Mouse (Mus musculus): ENCODE data around the gene Sppl2c. TPM values are rescaled to one million over a fixed set of nuclear protein-coding genes. Genes with fewer than 3 reads are reported as not detected.
A peak's percentile ranks its signal among the peaks of the same experiment; 100 is the strongest.

Sppl2c gene
- polyA plus RNA-seq, 2 experiments: not detected

DNA sequence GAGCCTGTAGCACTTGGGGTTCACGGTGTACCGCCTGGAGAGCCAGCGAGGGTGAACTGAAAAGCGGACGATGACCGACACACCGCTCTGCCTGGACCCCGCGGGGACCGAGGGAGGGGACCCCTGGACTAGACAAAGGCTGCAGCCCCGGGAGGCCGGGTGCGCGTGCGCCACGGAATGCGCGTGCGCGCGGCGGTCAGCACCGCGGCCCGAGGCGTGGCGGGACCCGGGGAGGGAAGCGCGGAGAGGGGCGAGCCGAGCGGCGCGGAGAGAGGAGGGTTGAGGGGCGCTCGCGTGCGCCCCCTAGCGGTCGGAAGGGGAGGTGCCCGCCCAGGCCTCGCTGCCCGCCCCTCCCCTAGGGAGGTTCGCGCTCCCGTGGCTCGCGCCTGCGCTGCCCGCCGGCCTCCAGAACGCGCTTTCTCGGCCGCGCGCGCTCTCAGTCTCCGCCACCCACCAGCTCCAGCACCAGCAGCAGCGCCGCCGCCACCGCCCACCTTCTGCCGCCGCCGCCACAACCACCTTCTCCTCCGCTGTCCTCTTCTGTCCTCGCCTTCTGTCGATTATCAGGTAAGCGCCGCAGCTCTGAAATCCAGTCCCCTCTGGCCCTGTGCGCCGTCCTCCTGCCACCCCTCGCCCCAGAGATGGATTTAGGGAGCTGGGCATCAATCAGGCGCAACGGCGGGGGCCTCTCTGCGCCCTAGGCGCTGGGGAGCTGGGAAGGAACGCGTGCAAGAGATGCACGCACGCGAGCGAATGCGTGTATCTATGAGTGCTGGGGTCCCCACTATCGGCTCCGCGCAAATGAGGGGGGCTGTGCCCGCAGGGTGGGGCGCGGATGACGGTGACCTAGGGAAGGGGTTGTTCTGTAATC lies 45.1 kb downstream of the Sppl2c start, which contains the start of gene Mapt:
Gene Mapt, plus strand, starts transcription at position 350 of the 871 bp plus-strand sequence.
- under 1% methylated on average over 65 of the region's 94 CpGs for WGBS (ENCODE audit: insufficient replicate concordance)
- Histone ChIP-seq H3K9me3 (ENCODE audit: control insufficient read depth, low read length) (no peaks in the 10 kb centered on the region), H3K36me3 (replicated peaks; ENCODE audit: control insufficient read depth, insufficient read depth, low read depth) (no peaks in the 10 kb centered on the region), H3K9ac (replicated peaks) (peak within 1 kb of the TSS; percentile 29; the same call in 1 of the 2 replicates), H3K27me3 (ENCODE audit: control insufficient read depth, insufficient read depth, low read length) (peaks cover 57% of the 10 kb centered on the region), H3K4me3 (ENCODE audit: insufficient read depth in 1 of 2, low read depth in 2 of 2, low read length in 2 of 2) (peak within 1 kb of the TSS; percentile 54 to 60), H3K27ac (no peak within 1 kb of the TSS), H3K4me1 (replicated peaks; ENCODE audit: control insufficient read depth in 2 of 2, insufficient read depth in 2 of 2, low read length in 1 of 2) (peaks cover 0 to 3% of the 10 kb centered on the region in 2 experiments; a peak in 1 of 4 replicates), H3K4me2 (ENCODE audit: low read depth) (peak within 1 kb of the TSS; percentile 71)
- ATAC-seq (ENCODE audit: insufficient read depth): peak; percentile 86
- TF ChIP-seq EP300 (IDR thresholded peaks at IDR 0.05; ENCODE audit: low read depth) (no peak), CTCF (IDR thresholded peaks at IDR 0.05; ENCODE audit: low read depth) (peak; percentile 69)
- DNase-seq (ENCODE audit: low read depth in 3 of 3, low spot score in 3 of 3): peak; percentile 31 to 41 (median 40)

DNA sequence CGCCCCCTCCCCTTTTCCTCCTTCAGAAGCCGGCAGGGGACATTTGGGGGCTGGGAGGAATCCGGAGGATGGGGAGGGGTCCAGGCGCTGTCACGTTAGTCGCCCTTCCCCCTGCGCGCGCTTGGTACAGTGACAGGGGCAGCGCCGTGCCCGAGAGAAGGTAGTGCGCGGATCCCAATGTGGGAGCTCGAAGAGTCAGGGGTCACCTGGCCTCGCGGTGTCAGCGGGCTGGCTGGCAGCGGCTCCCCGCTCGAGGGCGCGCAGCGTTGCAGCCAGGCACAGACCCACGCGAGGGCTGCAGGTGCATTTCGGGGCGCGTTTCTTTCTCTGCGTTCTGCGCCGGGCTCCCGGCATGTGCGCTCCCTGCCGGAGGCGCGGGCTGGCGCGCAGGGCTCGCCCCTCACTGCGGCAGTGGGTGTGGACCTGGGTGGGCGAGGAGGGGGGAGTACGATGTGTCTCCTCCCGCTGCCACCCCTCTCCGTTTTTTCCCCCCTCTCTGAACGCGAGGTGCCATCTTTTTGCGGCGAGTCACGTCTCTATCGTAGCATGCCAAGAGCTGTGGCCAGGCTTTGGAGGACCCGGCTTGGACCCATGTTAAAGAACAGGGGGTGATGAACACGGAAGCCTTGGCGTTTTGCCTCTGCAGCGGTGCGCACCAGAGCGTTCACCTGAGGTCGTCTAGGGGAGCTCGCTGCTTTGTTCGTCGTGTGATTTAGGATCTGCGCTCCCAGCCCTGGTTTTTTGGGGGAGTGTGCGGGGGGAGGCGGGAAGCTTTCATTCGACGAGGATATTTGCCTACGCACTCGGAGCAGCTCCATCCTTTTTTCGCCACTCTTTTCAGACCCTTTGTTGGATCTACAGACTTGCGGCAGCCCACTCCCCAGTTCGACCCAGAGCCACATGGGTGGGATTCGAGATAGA lies 46.3 kb downstream of the Sppl2c start:
- WGBS (ENCODE audit: insufficient replicate concordance): 2% methylated on average over 67 of the region's 72 CpGs
- no peak for ATAC-seq (ENCODE audit: insufficient read depth)

DNA sequence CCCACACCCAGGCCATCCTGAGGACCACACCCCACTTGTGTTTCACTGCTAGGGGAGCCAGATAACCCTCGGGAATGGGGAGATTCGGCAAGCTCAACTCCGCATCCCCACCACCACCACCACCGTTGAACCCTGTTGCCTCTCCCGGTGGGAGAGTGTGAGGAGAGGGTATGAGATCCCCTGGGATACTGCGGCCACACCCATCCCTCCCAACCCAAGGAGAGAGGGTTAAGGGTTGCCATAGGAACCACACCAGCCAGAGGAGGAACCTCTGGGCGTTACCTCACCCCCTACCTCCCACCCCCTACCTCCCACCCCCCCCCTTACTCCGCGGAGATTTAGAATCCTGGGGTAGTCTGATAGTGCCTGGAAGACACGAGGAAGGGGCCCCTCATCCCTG lies 47.0 kb downstream of the Sppl2c start:
- Histone ChIP-seq H3K4me3 (ENCODE audit: insufficient read depth in 1 of 2, low read depth in 2 of 2, low read length in 2 of 2) (no peak overlapping the region), H3K27me3 (ENCODE audit: control insufficient read depth, insufficient read depth, low read length) (peaks cover 58% of the 10 kb centered on the region), H3K27ac (no peak overlapping the region), H3K36me3 (replicated peaks; ENCODE audit: control insufficient read depth, insufficient read depth, low read depth) (no peaks in the 10 kb centered on the region), H3K9me3 (ENCODE audit: control insufficient read depth, low read length) (no peaks in the 10 kb centered on the region), H3K9ac (replicated peaks) (no peak overlapping the region), H3K4me1 (replicated peaks; ENCODE audit: control insufficient read depth in 2 of 2, insufficient read depth in 2 of 2, low read length in 1 of 2) (peaks cover 0 to 3% of the 10 kb centered on the region in 2 experiments; a peak in 1 of 4 replicates), H3K4me2 (ENCODE audit: low read depth) (no peak overlapping the region)
- no peak for ATAC-seq (ENCODE audit: insufficient read depth)
- DNase-seq (ENCODE audit: low read depth in 3 of 3, low spot score in 3 of 3): no peak
- under 1% methylated on average over 10 of the region's 10 CpGs for WGBS (ENCODE audit: insufficient replicate concordance)
- TF ChIP-seq EP300 (IDR thresholded peaks at IDR 0.05; ENCODE audit: low read depth) (no peak), CTCF (IDR thresholded peaks at IDR 0.05; ENCODE audit: low read depth) (no peak)

More for the DNA sequence above, 46.3 kb downstream of the Sppl2c start:
- Histone ChIP-seq H3K36me3 (replicated peaks; ENCODE audit: control insufficient read depth, insufficient read depth, low read depth) (no peaks in the 10 kb centered on the region), H3K27ac (no peak overlapping the region), H3K9ac (replicated peaks) (no peak overlapping the region), H3K4me2 (ENCODE audit: low read depth) (peak overlapping the region; percentile 71), H3K4me3 (ENCODE audit: insufficient read depth in 1 of 2, low read depth in 2 of 2, low read length in 2 of 2) (peak overlapping the region in 1 of 2 experiments; percentile 27; a peak in 2 of 4 replicates), H3K4me1 (replicated peaks; ENCODE audit: control insufficient read depth in 2 of 2, insufficient read depth in 2 of 2, low read length in 1 of 2) (peaks cover 0 to 3% of the 10 kb centered on the region in 2 experiments; a peak in 1 of 4 replicates), H3K9me3 (ENCODE audit: control insufficient read depth, low read length) (no peaks in the 10 kb centered on the region), H3K27me3 (ENCODE audit: control insufficient read depth, insufficient read depth, low read length) (peaks cover 58% of the 10 kb centered on the region)
- DNase-seq (ENCODE audit: low read depth in 3 of 3, low spot score in 3 of 3): no peak
- no peak for TF ChIP-seq CTCF (IDR thresholded peaks at IDR 0.05; ENCODE audit: low read depth)
- TF ChIP-seq EP300 (IDR thresholded peaks at IDR 0.05; ENCODE audit: low read depth): no peak

DNA sequence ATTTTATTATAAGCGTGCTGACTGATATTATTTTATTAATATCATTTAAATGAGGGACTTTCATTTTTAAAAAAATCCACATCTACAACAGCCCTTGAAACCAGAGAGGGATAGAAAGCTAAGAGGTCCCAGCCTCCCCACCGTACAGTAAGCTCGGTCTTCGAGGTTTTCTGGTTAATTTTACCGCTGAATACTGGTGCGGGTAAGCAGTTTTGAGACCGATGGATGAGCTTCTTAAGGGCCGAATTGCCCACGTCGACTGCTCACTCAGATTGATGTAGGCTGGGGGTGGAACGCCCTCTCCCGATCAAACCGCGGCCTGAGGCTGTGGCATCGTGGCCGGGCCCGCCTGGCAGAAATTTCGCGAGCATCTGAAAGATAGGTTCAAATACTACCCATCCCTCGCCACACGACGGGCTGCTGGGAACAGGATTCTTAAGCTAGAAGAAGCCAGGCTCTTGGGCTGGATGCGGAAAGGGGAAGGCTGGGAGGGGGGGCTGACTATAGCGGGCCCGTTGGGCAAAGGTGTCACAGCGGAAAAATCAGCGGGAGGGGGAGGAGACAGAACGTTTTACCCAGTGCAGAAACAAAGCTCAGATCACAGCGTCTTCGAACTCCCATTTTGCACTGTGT lies 47.6 kb downstream of the Sppl2c start:
- Histone ChIP-seq H3K36me3 (replicated peaks; ENCODE audit: control insufficient read depth, insufficient read depth, low read depth) (no peaks in the 10 kb centered on the region), H3K27me3 (ENCODE audit: control insufficient read depth, insufficient read depth, low read length) (peaks cover 58% of the 10 kb centered on the region), H3K4me1 (replicated peaks; ENCODE audit: control insufficient read depth in 2 of 2, insufficient read depth in 2 of 2, low read length in 1 of 2) (peaks cover 0 to 3% of the 10 kb centered on the region in 2 experiments; a peak in 1 of 4 replicates), H3K27ac (no peak overlapping the region), H3K9ac (replicated peaks) (no peak overlapping the region), H3K9me3 (ENCODE audit: control insufficient read depth, low read length) (no peaks in the 10 kb centered on the region), H3K4me3 (ENCODE audit: insufficient read depth in 1 of 2, low read depth in 2 of 2, low read length in 2 of 2) (no peak overlapping the region), H3K4me2 (ENCODE audit: low read depth) (no peak overlapping the region)
- 4% methylated on average over 30 of the region's 30 CpGs for WGBS (ENCODE audit: insufficient replicate concordance)
- DNase-seq (ENCODE audit: low read depth in 3 of 3, low spot score in 3 of 3) (no peak), ATAC-seq (ENCODE audit: insufficient read depth) (no peak)
- no peak for TF ChIP-seq CTCF (IDR thresholded peaks at IDR 0.05; ENCODE audit: low read depth)
- TF ChIP-seq EP300 (IDR thresholded peaks at IDR 0.05; ENCODE audit: low read depth): no peak

Data from liver, embryonic 14.5 days (tissue).